Mouse (Mus musculus) monocyte, adult 5-6 weeks (primary cell): ENCODE measurements at regions not wholly inside any gene's neighbourhood (a gene's known extent, or its start where the extent isn't known, plus 50 kb on each side); places are given as distances from the start of the nearest gene placed in this dataset.
A peak's percentile ranks its signal among the peaks of the same experiment; 100 is the strongest.
"Not testable (repeated sequence)": the region's sequence is repeated elsewhere in the genome, so short reads cannot be mapped to it uniquely, and the experiment has no call there.

ENCODE experiments used
- ATAC-seq: fragments of 153-309, 156-312 bp; replicated peaks from 2 replicates; pipeline ENCODE4 v1.8.0; 2017; ENCODE audit warnings: mild to moderate bottlenecking; ENCODE audit not compliant: low TSS enrichment, insufficient number of reproducible peaks, severe bottlenecking, poor library complexity, low FRiP score

- not testable (repeated sequence) for ATAC-seq
Measured at GRCm38 (mm10) chr5:3141841-3142240, 199.4 kb upstream of the Cdk6 start.

GRCm38 (mm10) chr5:3146544-3147295 is 194.6 kb upstream of the Cdk6 start:
- ATAC-seq, result peak; percentile 78

GRCm38 (mm10) chr5:3149886-3150285 is 191.4 kb upstream of the Cdk6 start:
- not testable (repeated sequence) for ATAC-seq

- not testable (repeated sequence) for ATAC-seq
Measured at GRCm38 (mm10) chr5:3150766-3151165, 190.5 kb upstream of the Cdk6 start.

- not testable (repeated sequence) for ATAC-seq
Measured at GRCm38 (mm10) chr5:3151534-3152148, 189.6 kb upstream of the Cdk6 start.

GRCm38 (mm10) chr5:3152149-3152865 is 189.0 kb upstream of the Cdk6 start:
- peak; percentile 83 for ATAC-seq

- ATAC-seq, result not testable (repeated sequence)
Measured at GRCm38 (mm10) chr5:3165511-3165910, 175.8 kb upstream of the Cdk6 start.

- not testable (repeated sequence) for ATAC-seq
Measured at GRCm38 (mm10) chr5:3166496-3166895, 174.8 kb upstream of the Cdk6 start.

- not testable (repeated sequence) for ATAC-seq
Measured at GRCm38 (mm10) chr5:3193592-3193991, 147.7 kb upstream of the Cdk6 start.

GRCm38 (mm10) chr5:3197952-3198841 is 143.1 kb upstream of the Cdk6 start:
- peak; percentile 81 for ATAC-seq

GRCm38 (mm10) chr5:3198869-3199550 is 142.3 kb upstream of the Cdk6 start:
- ATAC-seq, result peak; percentile 3; the same call in 1 of the 2 replicates

- not testable (repeated sequence) for ATAC-seq
Measured at GRCm38 (mm10) chr5:3206160-3206559, 135.1 kb upstream of the Cdk6 start.

GRCm38 (mm10) chr5:3208293-3208692 is 133.0 kb upstream of the Cdk6 start:
- ATAC-seq, result not testable (repeated sequence)

- ATAC-seq, result no peak
Measured at GRCm38 (mm10) chr5:3211284-3211683, 130.0 kb upstream of the Cdk6 start.

GRCm38 (mm10) chr5:3216053-3216452 is 125.2 kb upstream of the Cdk6 start:
- no peak for ATAC-seq

- no peak for ATAC-seq
Measured at GRCm38 (mm10) chr5:3219230-3219629, 122.1 kb upstream of the Cdk6 start.

- no peak for ATAC-seq
Measured at GRCm38 (mm10) chr5:3219770-3220169, 121.5 kb upstream of the Cdk6 start.

- ATAC-seq, result not testable (repeated sequence)
Measured at GRCm38 (mm10) chr5:3223819-3224218, 117.5 kb upstream of the Cdk6 start.
